Mouse (Mus musculus) c-Kit-positive CD71-positive TER-119-negative erythroid progenitor cells, embryonic 14.5 days (primary cell): ENCODE measurements around the gene Ppp2r1a.
A peak's percentile ranks its signal among the peaks of the same experiment; 100 is the strongest.

Source experiments
- DNase-seq: peaks from one replicate; pipeline ENCODE4 v3.0.0-alpha.2; 2013; ENCODE audit warnings: low read depth

The Ppp2r1a gene

GRCm38 (mm10) chr17:20944985-20945891, at the start of gene Ppp2r1a:
Gene Ppp2r1a (plus strand): TSS chr17:20945311.
- DNase-seq: peak; percentile 100

- no peak for DNase-seq
Observed at GRCm38 (mm10) chr17:20904991-20905390, 40.1 kb upstream of the Ppp2r1a start, which contains the start of gene Vmn1r231. Gene Vmn1r231 (minus strand): TSS chr17:20905091.

DNA sequence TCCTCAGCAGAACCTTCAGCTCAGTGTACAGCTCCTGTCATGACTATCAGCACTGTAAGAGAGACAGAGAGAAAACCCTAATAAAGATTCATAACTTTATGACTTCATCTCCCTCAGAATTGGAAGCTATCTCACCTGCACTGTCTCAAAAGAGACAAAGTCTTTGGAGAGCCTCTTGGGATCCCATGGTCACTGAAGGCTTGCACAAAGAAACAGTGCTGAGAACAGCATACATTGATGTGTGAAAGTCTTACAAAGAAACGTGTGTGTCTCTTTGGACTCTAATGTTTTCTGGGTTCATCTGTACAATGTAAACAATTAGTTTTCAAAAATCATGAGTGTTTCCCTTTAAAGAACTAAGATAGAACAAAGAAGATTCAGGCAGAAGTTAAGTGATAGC, 25.5 kb upstream of the Ppp2r1a start, which contains the start of gene Vmn1r232:
Vmn1r232 (minus strand) TSS at position 101 of the 400 bp plus-strand sequence.
- no peak for DNase-seq

GRCm38 (mm10) chr17:20944226-20944625, 885 bp upstream of the Ppp2r1a start:
- peak; percentile 5 for DNase-seq

- DNase-seq: peak; percentile 8
Observed at GRCm38 (mm10) chr17:20946026-20946565, 985 bp downstream of the Ppp2r1a start.

DNA sequence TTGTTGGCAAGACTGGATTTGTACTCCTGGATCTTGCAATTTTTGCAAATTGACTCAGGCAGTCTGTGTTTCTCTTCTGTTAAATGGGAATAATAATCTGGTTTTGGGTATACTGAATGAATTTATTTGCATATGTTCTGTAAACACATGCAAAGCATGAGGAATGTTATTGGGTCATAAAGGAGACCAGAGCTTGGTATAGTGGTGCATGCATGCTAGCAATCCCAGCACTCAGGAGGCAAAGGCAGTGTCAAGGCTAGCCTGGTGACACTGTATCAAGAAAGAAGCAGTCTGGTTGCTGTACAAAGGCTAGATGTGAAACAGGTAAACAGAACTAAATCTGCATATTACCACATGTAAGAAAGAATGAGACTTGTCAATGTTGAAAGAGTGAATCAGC, 1.5 kb downstream of the Ppp2r1a start:
- DNase-seq: no peak

DNA sequence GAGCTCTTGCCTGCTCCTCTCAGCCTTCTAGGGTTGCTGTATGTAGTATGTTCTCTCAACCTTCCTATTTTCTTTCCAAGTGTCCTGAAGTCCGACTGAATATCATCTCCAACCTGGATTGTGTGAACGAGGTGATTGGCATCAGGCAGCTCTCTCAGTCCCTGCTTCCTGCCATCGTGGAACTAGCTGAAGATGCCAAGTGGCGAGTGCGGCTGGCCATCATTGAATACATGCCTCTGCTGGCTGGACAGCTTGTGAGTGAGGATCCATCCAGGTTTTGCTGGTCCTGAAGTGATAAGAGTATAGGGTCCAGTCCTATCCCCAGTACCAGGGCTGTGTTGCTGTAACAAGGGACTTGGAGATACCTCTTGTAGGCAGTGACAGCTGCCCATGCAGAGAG, 15.3 kb downstream of the Ppp2r1a start:
- no peak for DNase-seq

GRCm38 (mm10) chr17:20965421-20965820, 20.3 kb downstream of the Ppp2r1a start:
- no peak for DNase-seq

DNA sequence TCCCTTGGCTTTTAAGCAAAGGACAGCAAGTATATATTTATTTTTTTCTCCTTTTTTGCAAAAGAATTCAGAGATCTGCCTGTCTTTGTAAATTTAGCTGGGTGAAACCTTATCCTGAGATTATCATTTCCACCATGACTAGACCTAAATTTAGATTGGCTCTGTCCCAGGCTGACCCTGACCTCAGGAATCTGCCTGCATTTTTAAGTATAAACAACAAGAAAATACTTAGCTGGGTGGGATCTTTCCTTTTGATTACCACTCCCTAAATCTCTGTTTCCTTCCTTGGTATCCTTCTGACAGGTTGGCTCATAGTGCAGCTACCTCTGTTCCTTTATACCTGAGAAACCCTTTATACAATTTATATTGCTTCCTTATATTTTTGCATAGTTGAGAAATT, 21.6 kb downstream of the Ppp2r1a start:
- DNase-seq: no peak

GRCm38 (mm10) chr17:20993716-20994115, 48.6 kb downstream of the Ppp2r1a start:
- no peak for DNase-seq

- DNase-seq: no peak
Observed at GRCm38 (mm10) chr17:20996364-20996763, 51.3 kb downstream of the Ppp2r1a start, which contains the start of gene Vmn1r233. Gene Vmn1r233 (minus strand): TSS chr17:20996464.

- DNase-seq: peak; percentile 87
Observed at GRCm38 (mm10) chr17:21008382-21009331, 63.5 kb downstream of the Ppp2r1a start, which contains the start of gene Zfp160. Gene Zfp160 (plus strand): TSS chr17:21008903.

- no peak for DNase-seq
Observed at GRCm38 (mm10) chr17:21009726-21010125, 64.6 kb downstream of the Ppp2r1a start.
